Mouse (Mus musculus): Measurements from ENCODE around the gene Borcs8.

- no peak for TF ChIP-seq CTCF (IDR thresholded peaks at IDR 0.05; ENCODE audit: low read depth, low read length)
- TF ChIP-seq POLR2A (IDR thresholded peaks at IDR 0.05; ENCODE audit: borderline replicate concordance, low read depth, low read length): no peak
Measured at GRCm38 (mm10) chr8:70139026-70139857, at the start of gene Borcs8, which contains the start of the genes Rfxank and Mef2b.

All from bone marrow macrophage, adult 2 months (primary cell).